Mouse (Mus musculus) embryonic facial prominence, embryonic 14.5 days (tissue): Measurements from ENCODE around the gene Gm11037. TPM values are rescaled to one million over a fixed set of nuclear protein-coding genes. Genes with fewer than 3 reads are reported as not detected.
A peak's percentile ranks its signal among the peaks of the same experiment; 100 is the strongest.

Experiments
- ATAC-seq: fragments of 200-750 bp; cut with Nextera tagmentation; 2 replicates; pipeline ENCODE4 v1.8.0; 2017; ENCODE audit warnings: low read depth, moderate number of reproducible peaks, moderate TSS enrichment
- DNase-seq: peaks from one replicate; pipeline ENCODE4 v3.0.0-alpha.2; 2015; ENCODE audit warnings: low spot score
- H3K27ac ChIP-seq: fragments of 300-500 bp; sonication (generic); replicated peaks from 2 replicates; pipeline ENCODE4 v1.5.1; 2014; ENCODE audit warnings: low read depth, mild to moderate bottlenecking, low read length, moderate library complexity
- H3K27me3 ChIP-seq: fragments of 300-500 bp; sonication (generic); replicated peaks from 2 replicates; pipeline ENCODE4 v1.6.1; 2014; ENCODE audit warnings: low read length; ENCODE audit not compliant: control insufficient read depth, insufficient read depth
- H3K36me3 ChIP-seq: fragments of 300-500 bp; sonication (generic); 2 replicates; pipeline ENCODE4 v1.6.1; 2014; ENCODE audit warnings: low read length, mixed read lengths; ENCODE audit not compliant: control insufficient read depth, insufficient read depth
- H3K4me1 ChIP-seq: fragments of 300-500 bp; sonication (generic); 2 replicates; pipeline ENCODE4 v1.6.1; 2014; ENCODE audit warnings: antibody characterized with exemption, low read length; ENCODE audit not compliant: control insufficient read depth, insufficient read depth
- H3K4me2 ChIP-seq: fragments of 300-500 bp; sonication (generic); 2 replicates; pipeline ENCODE4 v1.6.1; 2014; ENCODE audit warnings: low read depth, mild to moderate bottlenecking, low read length, moderate library complexity, mixed read lengths
- H3K4me3 ChIP-seq: fragments of 300-500 bp; sonication (generic); 2 replicates; pipeline ENCODE4 v1.5.1; 2014; ENCODE audit warnings: low read depth, mild to moderate bottlenecking, low read length
- H3K9ac ChIP-seq: fragments of 300-500 bp; sonication (generic); 2 replicates; pipeline ENCODE4 v1.6.1; 2014; ENCODE audit warnings: low read depth, mild to moderate bottlenecking, low read length, moderate library complexity, mixed read lengths
- H3K9me3 ChIP-seq: fragments of 300-500 bp; sonication (generic); 2 replicates; pipeline ENCODE4 v1.6.1; 2016; ENCODE audit warnings: low read length; ENCODE audit not compliant: control insufficient read depth
- WGBS: fragments of 180-500 bp; shearing (Covaris S2); extraction: QIAGEN DNeasy Blood & Tissue Kit; methylation state at CpG from one replicate; pipeline ENCODE4 v1.1.7; 2014; 5-methylcytosine and 5-hydroxymethylcytosine counted together
- polyA plus RNA-seq: library from polyadenylated mRNA; unstranded; fragments of >200 nt; fragmentation: Nextera tagmentation; extraction: Ambion mirVana; gene quantifications from 2 replicates; pipeline ENCODE4 v1.2.1, GENCODE M21; 2014

The Gm11037 gene
- polyA plus RNA-seq, 1 experiment from 2014 or later: not detected

DNA sequence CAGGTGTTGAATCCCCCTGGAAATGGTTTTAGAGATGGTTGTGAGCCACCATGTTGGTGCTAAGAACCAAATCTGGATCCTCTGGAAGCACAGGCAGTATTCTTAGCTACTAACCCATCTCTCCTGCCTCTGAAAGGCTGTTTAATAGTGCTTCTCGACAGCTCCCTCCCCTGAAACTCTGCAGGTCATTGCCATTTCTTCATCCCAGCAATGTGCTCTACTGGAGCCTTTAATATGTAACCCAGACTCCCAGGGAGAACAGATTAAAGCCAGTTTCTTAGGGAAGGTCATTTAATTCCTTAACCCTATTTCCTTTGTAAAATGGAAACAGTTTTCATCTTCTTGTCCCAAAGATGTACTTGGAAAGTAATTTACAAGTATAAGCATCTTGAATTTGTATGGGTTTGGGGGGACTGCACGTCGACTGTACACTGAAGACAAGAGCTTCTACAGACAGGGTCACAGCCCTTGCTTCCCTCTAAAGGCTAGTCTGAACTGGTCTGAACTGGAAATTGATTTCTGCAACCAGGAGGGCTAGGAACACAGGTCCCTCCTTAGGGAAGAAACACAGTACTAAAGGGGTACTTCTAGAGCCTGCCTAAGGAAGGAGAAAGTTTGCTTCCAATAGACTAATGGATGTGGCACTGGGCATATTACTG lies 42.1 kb downstream of the Gm11037 start:
- no peak for ATAC-seq
- 72% methylated on average over 3 of the region's 3 CpGs for WGBS

DNA sequence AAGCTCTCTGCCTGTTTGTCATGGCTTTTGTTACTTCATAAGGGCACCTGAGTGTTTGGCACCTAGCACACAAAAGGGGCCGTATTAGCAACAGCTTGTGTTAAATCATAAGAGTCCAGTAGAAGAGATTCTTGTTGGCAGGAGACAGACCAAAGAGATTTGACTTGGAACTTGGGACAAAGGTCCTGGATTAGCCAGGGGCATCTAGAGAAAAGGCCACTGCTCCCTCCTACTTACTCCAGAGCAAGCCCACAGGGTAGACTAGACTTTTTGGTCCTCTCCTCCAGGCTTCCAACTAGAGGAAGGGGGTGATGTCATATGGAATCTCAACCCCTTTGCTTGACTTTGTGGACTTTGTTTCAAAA lies 42.6 kb downstream of the Gm11037 start:
- Histone ChIP-seq H3K27ac (no peak overlapping the region; the same call in 1 of the 2 replicates), H3K9me3 (no peaks in the 10 kb centered on the region), H3K9ac (no peak overlapping the region), H3K4me1 (peaks cover 37% of the 10 kb centered on the region), H3K36me3 (peaks cover 7% of the 10 kb centered on the region; the same call in 1 of the 2 replicates), H3K27me3 (peaks cover 27% of the 10 kb centered on the region), H3K4me3 (no peak overlapping the region), H3K4me2 (0 out of 2 replicates have a peak overlapping the region, but pooled peaks have one; percentile 97)
- WGBS: 91% methylated on average over 1 of the region's 1 CpGs
- no peak for ATAC-seq
- DNase-seq: no peak

More for the DNA sequence above, 42.1 kb downstream of the Gm11037 start:
- Histone ChIP-seq H3K27me3 (peaks cover 32% of the 10 kb centered on the region), H3K36me3 (peaks cover 7% of the 10 kb centered on the region; the same call in 1 of the 2 replicates), H3K9me3 (no peaks in the 10 kb centered on the region), H3K4me2 (no peak overlapping the region), H3K4me1 (peaks cover 40% of the 10 kb centered on the region), H3K9ac (no peak overlapping the region), H3K4me3 (no peak overlapping the region), H3K27ac (no peak overlapping the region)
- no peak for DNase-seq

DNA sequence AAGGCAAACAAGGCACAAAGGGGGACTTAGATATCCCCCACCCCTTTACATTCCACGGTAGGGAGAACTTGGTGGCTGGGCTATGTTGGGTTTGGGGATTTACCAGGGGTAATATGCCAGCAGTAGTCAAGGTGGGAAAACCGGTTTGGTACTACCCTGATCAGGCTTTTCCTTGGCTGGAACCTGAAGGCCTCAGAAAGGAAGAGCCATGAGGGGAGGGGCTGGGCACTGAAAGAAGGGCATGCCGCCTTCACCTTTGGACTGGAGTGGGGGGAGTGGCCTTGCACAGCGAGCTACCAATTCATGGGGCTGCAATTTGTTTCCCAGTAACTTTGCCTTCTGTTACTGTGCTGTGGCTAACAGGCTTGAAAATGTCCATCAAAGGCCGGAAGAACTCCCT lies 43.2 kb downstream of the Gm11037 start:
- 56% methylated on average over 5 of the region's 5 CpGs for WGBS
- ATAC-seq (peak; percentile 39; the same call in 1 of the 2 replicates), DNase-seq (peak; percentile 79)
- Histone ChIP-seq H3K27me3 (peaks cover 21% of the 10 kb centered on the region), H3K27ac (0 out of 2 replicates have a peak overlapping the region, but pooled peaks have one; percentile 21), H3K4me2 (peak overlapping the region; percentile 97), H3K4me1 (peaks cover 32% of the 10 kb centered on the region), H3K9ac (peak overlapping the region; percentile 38; the same call in 1 of the 2 replicates), H3K9me3 (no peaks in the 10 kb centered on the region), H3K4me3 (peak overlapping the region; percentile 75; the same call in 1 of the 2 replicates), H3K36me3 (peaks cover 7% of the 10 kb centered on the region; the same call in 1 of the 2 replicates)

DNA sequence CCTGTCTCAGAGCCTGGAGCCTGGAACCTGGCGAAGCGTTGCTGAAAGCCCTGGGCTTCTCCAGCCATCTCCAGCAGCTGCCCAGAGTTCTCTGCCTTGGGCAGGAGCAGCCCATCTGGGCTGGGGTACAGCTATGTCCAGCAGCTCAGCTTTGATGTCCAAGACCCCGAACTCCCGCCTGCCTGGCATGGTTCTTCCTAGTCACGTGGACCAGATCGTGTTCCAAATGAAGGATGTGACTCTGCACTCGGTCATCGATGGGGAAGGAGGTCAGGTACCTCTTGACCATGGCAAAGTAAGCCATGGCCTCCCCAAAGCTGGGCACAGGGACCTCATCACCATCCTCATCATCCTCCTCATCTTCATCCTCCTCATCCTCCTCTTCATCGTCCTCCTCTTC lies 44.6 kb downstream of the Gm11037 start:
- DNase-seq (no peak), ATAC-seq (no peak)
- peak overlapping the region; percentile 97 for H3K4me2 ChIP-seq
- no peak overlapping the region for H3K27ac ChIP-seq
- 89% methylated on average over 9 of the region's 9 CpGs for WGBS
- H3K27me3 ChIP-seq: peaks cover 7% of the 10 kb centered on the region
- H3K36me3 ChIP-seq: peaks cover 7% of the 10 kb centered on the region; the same call in 1 of the 2 replicates
- peak overlapping the region; percentile 91 for H3K9ac ChIP-seq
- peaks cover 31% of the 10 kb centered on the region for H3K4me1 ChIP-seq
- no peaks in the 10 kb centered on the region for H3K9me3 ChIP-seq
- peak overlapping the region; percentile 75 for H3K4me3 ChIP-seq

DNA sequence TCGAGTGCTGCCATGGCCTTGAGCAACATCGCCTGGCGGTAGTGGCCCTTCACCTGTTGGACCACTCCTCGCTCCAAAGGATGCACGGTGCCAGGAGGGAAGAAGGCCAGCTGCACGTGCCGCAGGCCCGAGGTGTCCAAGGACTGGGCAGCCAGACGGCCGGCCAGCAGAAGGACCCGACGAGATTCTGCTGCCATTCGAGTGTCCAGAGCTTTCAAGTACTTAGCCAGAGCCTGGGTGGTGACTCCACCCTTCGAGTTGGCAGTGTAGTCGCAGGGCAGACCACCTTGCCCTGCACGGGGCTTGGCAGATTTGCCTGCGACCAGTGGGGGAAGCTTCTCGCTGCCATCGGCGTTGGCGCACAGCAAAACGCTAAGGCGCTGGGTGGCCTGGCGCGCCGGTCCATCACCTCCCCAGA lies 45.5 kb downstream of the Gm11037 start:
- peak overlapping the region; percentile 95 for H3K27ac ChIP-seq
- 33% methylated on average over 22 of the region's 26 CpGs for WGBS
- no peak for ATAC-seq

DNA sequence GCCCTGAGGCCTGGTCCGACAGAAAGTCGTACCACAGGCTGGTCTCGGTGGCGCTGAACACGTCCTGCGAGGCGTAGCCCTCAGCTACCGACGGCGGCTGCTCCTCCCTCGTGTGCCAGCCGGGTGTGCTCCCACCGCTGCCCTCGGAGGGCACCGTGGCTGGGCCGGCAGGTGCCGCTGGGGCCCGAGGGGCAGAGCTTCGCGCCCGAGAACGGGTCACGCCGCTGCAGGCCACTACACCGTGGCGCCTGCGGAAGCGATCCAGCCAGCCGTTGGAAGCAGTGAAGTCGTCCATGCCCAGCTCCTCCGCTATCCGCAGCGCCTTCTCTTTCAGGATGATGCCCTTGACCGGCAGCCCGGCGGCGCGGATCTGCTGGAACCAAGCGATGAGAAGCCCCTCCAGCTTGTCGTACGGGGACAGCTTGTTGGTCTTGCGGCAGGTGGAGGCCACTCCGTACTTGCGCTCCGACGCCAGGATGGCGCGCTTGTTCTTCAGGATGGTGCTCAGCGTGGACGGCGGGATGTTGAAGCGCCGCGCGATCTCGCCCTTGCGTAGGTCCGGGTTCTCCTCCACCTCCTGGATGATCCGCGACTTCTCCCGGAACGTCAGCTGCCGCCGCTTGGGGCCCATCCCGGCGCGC lies 46.1 kb downstream of the Gm11037 start:
- no peaks in the 10 kb centered on the region for H3K27me3 ChIP-seq
- peak overlapping the region; percentile 95 for H3K27ac ChIP-seq
- peaks cover 7% of the 10 kb centered on the region; the same call in 1 of the 2 replicates for H3K36me3 ChIP-seq
- WGBS: under 1% methylated on average over 37 of the region's 67 CpGs
- H3K9ac ChIP-seq: peak overlapping the region; percentile 91
- no peaks in the 10 kb centered on the region for H3K9me3 ChIP-seq
- DNase-seq (peak; percentile 71), ATAC-seq (peak; percentile 63)
- H3K4me2 ChIP-seq: peak overlapping the region; percentile 97
- H3K4me3 ChIP-seq: peak overlapping the region; percentile 75
- peaks cover 28% of the 10 kb centered on the region for H3K4me1 ChIP-seq

More for the DNA sequence above, 45.5 kb downstream of the Gm11037 start:
- Histone ChIP-seq H3K9me3 (no peaks in the 10 kb centered on the region), H3K36me3 (peaks cover 7% of the 10 kb centered on the region; the same call in 1 of the 2 replicates), H3K27me3 (no peaks in the 10 kb centered on the region), H3K4me1 (peaks cover 31% of the 10 kb centered on the region), H3K4me3 (peak overlapping the region; percentile 75), H3K9ac (peak overlapping the region; percentile 91), H3K4me2 (peak overlapping the region; percentile 97)
- DNase-seq: no peak

DNA sequence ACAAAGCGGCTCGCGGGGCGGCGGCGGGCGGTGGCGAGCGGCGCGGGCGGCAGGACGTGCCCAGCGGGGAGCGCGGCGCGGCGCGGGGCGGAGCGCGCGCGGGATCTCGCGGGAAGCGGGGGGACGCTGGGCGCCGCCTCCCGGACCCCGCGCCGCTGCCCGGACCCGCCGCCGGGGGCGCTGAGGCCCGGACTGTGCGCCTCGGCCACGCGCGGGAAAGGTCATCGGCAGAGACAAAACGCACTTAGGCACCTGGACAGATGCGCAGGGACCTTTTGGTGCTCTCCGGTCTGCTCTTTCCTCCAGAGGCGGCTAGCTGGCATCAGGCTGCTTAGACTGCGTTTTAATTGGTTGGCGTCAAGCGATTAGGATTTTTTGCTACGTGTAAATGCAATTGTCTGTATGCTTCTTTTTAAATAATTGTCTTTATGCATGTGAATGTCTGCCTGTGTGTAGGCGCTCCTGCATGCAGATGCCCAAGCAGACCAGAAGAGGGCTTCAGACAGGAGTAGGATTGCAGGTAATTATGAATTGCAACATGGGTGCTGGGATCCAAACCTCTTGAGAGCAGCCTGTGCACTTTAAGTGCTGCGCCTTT lies 46.8 kb downstream of the Gm11037 start, which contains the start of gene Cenpb:
Cenpb (minus strand) TSS at position 78 of the 598 bp plus-strand sequence.
- Histone ChIP-seq H3K27me3 (no peaks in the 10 kb centered on the region), H3K9ac (peak within 1 kb of the TSS; percentile 91), H3K4me2 (peak within 1 kb of the TSS; percentile 97), H3K9me3 (no peaks in the 10 kb centered on the region), H3K36me3 (peaks cover 7% of the 10 kb centered on the region; the same call in 1 of the 2 replicates), H3K4me1 (peaks cover 27% of the 10 kb centered on the region), H3K27ac (peak within 1 kb of the TSS; percentile 95), H3K4me3 (peak within 1 kb of the TSS; percentile 75)
- peak; percentile 84 for DNase-seq
- 8% methylated on average over 15 of the region's 57 CpGs for WGBS
- ATAC-seq: peak; percentile 87
